Mouse (Mus musculus) heart, embryonic 12.5 days (tissue): ENCODE results near the gene Tyk2. TPM values are rescaled to one million over a fixed set of nuclear protein-coding genes. Genes with fewer than 3 reads are reported as not detected.

Experiments used
- microRNA-seq: library from miRNA; unstranded; fragments of <30 nt; microRNA quantifications from one replicate; pipeline ENCODE4, GENCODE M21; 2017
- polyA plus RNA-seq: library from polyadenylated mRNA; unstranded; fragments of >200 nt; fragmentation: Nextera tagmentation; extraction: Ambion mirVana; gene quantifications from 2 replicates; pipeline ENCODE4 v1.2.1, GENCODE M21; 2016

Tyk2 gene
- polyA plus RNA-seq, 1 experiment from 2014 or later, result 17.5 TPM

Small RNAs within 50 kb of the gene (microRNA-seq; reads per million reads assigned to microRNA genes)
- gene Mir7082, result not detected

Other genes starting within 250 kb of the Tyk2 start
- 43.5 and 44.3 TPM in 2 replicates for gene Ppan, start 243.1 kb downstream of the Tyk2 start, polyA plus RNA-seq
- gene Eif3g, start 232.6 kb downstream of the Tyk2 start, polyA plus RNA-seq, result 215 and 236 TPM in 2 replicates
- gene Dnmt1, start 171.4 kb downstream of the Tyk2 start, polyA plus RNA-seq, result 86.6 and 86.8 TPM in 2 replicates
- 22.5 and 25.9 TPM in 2 replicates for gene S1pr2, start 154.5 kb downstream of the Tyk2 start, polyA plus RNA-seq
- 123 and 126 TPM in 2 replicates for gene Mrpl4, start 128.5 kb downstream of the Tyk2 start, polyA plus RNA-seq
- gene Icam1, start 115.3 kb downstream of the Tyk2 start, polyA plus RNA-seq, result 8.9 and 9.3 TPM in 2 replicates
- 5.6 and 8.1 TPM in 2 replicates for gene Icam4, start 101.9 kb downstream of the Tyk2 start, polyA plus RNA-seq
- gene Icam5, start 99.2 kb downstream of the Tyk2 start, polyA plus RNA-seq, result not detected in 2 replicates
- 1.0 and 1.1 TPM in 2 replicates for gene Zglp1, start 64.2 kb downstream of the Tyk2 start, polyA plus RNA-seq
- 0.63 and 0.69 TPM in 2 replicates for gene Gm49373, start 58.1 kb downstream of the Tyk2 start, polyA plus RNA-seq
- gene Fdx1l, start 57.6 kb downstream of the Tyk2 start, polyA plus RNA-seq, result 44.2 and 47.7 TPM in 2 replicates
- 1.8 and 2.0 TPM in 2 replicates for gene Gm38431, start 39.2 kb downstream of the Tyk2 start, polyA plus RNA-seq
- gene Raver1, start 39.2 kb downstream of the Tyk2 start, polyA plus RNA-seq, result 62.9 and 67.7 TPM in 2 replicates
- 232 and 241 TPM in 2 replicates for gene Cdc37, start 18.7 kb upstream of the Tyk2 start, polyA plus RNA-seq
- gene Pde4a, start 34.5 kb upstream of the Tyk2 start, polyA plus RNA-seq, result 10.1 and 10.2 TPM in 2 replicates
- 46.7 and 49.6 TPM in 2 replicates for gene Keap1, start 108.1 kb upstream of the Tyk2 start, polyA plus RNA-seq
- gene S1pr5, start 117.2 kb upstream of the Tyk2 start, polyA plus RNA-seq, result 0.10 and 0.19 TPM in 2 replicates
- gene Atg4d, start 134.1 kb upstream of the Tyk2 start, polyA plus RNA-seq, result 43.8 and 47.8 TPM in 2 replicates
- gene Kri1, start 156.7 kb upstream of the Tyk2 start, polyA plus RNA-seq, result 11.9 and 13.6 TPM in 2 replicates
- 88.5 and 89.2 TPM in 2 replicates for gene Cdkn2d, start 160.2 kb upstream of the Tyk2 start, polyA plus RNA-seq
- gene Ap1m2, start 181.1 kb upstream of the Tyk2 start, polyA plus RNA-seq, result 0.23 and 0.58 TPM in 2 replicates
- 69.1 and 73.6 TPM in 2 replicates for gene Slc44a2, start 189.5 kb upstream of the Tyk2 start, polyA plus RNA-seq
- gene Ilf3, start 236.6 kb upstream of the Tyk2 start, polyA plus RNA-seq, result 139 and 142 TPM in 2 replicates